Mouse (Mus musculus): Measurements from ENCODE around the gene Cdk15. TPM values are rescaled to one million over a fixed set of nuclear protein-coding genes. Genes with fewer than 3 reads are reported as not detected.

The Cdk15 gene
- polyA plus RNA-seq, 1 experiment from 2014 or later: 1.4 TPM

GRCm38 (mm10) chr1:59298491-59299090 is 41.9 kb downstream of the Cdk15 start:
- H3K36me3 ChIP-seq (ENCODE audit: insufficient read depth, low read length): no peaks in the 10 kb centered on the region
- no peaks in the 10 kb centered on the region for H3K27me3 ChIP-seq (ENCODE audit: insufficient read depth, low read length)
- H3K9me3 ChIP-seq (ENCODE audit: low read length): no peaks in the 10 kb centered on the region
- no peak overlapping the region for H3K9ac ChIP-seq (replicated peaks; ENCODE audit: low read length)
- H3K4me1 ChIP-seq (ENCODE audit: insufficient read depth, low read length): peaks cover 3% of the 10 kb centered on the region; the same call in 1 of the 2 replicates
- no peak for ATAC-seq (ENCODE audit: low FRiP score, low TSS enrichment)
- no peak overlapping the region for H3K4me3 ChIP-seq (ENCODE audit: low read length)
- no peak overlapping the region for H3K4me2 ChIP-seq (replicated peaks; ENCODE audit: low read depth, low read length)
- H3K27ac ChIP-seq (ENCODE audit: low read length): peak overlapping the region; percentile 29; the same call in 1 of the 2 replicates
- WGBS: 48% methylated on average over 9 of the region's 9 CpGs

GRCm38 (mm10) chr1:59307310-59307709 is 50.6 kb downstream of the Cdk15 start:
- H3K27ac ChIP-seq (ENCODE audit: low read length): no peak overlapping the region
- no peaks in the 10 kb centered on the region for H3K36me3 ChIP-seq (ENCODE audit: insufficient read depth, low read length)
- H3K27me3 ChIP-seq (ENCODE audit: insufficient read depth, low read length): no peaks in the 10 kb centered on the region
- H3K4me2 ChIP-seq (replicated peaks; ENCODE audit: low read depth, low read length): no peak overlapping the region
- H3K4me1 ChIP-seq (ENCODE audit: insufficient read depth, low read length): no peaks in the 10 kb centered on the region
- ATAC-seq (ENCODE audit: low FRiP score, low TSS enrichment): no peak
- H3K9ac ChIP-seq (replicated peaks; ENCODE audit: low read length): no peak overlapping the region
- no peaks in the 10 kb centered on the region for H3K9me3 ChIP-seq (ENCODE audit: low read length)
- no peak overlapping the region for H3K4me3 ChIP-seq (ENCODE audit: low read length)
- WGBS: 82% methylated on average over 5 of the region's 5 CpGs

GRCm38 (mm10) chr1:59311292-59311885 is 54.7 kb downstream of the Cdk15 start:
- Histone ChIP-seq H3K4me2 (replicated peaks; ENCODE audit: low read depth, low read length) (no peak overlapping the region), H3K9ac (replicated peaks; ENCODE audit: low read length) (no peak overlapping the region), H3K4me3 (ENCODE audit: low read length) (no peak overlapping the region), H3K27ac (ENCODE audit: low read length) (no peak overlapping the region), H3K36me3 (ENCODE audit: insufficient read depth, low read length) (no peaks in the 10 kb centered on the region), H3K9me3 (ENCODE audit: low read length) (no peaks in the 10 kb centered on the region), H3K4me1 (ENCODE audit: insufficient read depth, low read length) (peaks cover 21% of the 10 kb centered on the region), H3K27me3 (ENCODE audit: insufficient read depth, low read length) (no peaks in the 10 kb centered on the region)
- WGBS: 57% methylated on average over 5 of the region's 5 CpGs
- no peak for ATAC-seq (ENCODE audit: low FRiP score, low TSS enrichment)

- peaks cover 22% of the 10 kb centered on the region for H3K4me1 ChIP-seq (ENCODE audit: insufficient read depth, low read length)
- H3K4me3 ChIP-seq (ENCODE audit: low read length): no peak overlapping the region
- no peak for ATAC-seq (ENCODE audit: low FRiP score, low TSS enrichment)
- no peaks in the 10 kb centered on the region for H3K27me3 ChIP-seq (ENCODE audit: insufficient read depth, low read length)
- no peaks in the 10 kb centered on the region for H3K9me3 ChIP-seq (ENCODE audit: low read length)
- H3K27ac ChIP-seq (ENCODE audit: low read length): no peak overlapping the region
- WGBS: 82% methylated on average over 10 of the region's 10 CpGs
- H3K36me3 ChIP-seq (ENCODE audit: insufficient read depth, low read length): no peaks in the 10 kb centered on the region
- no peak overlapping the region for H3K4me2 ChIP-seq (replicated peaks; ENCODE audit: low read depth, low read length)
- no peak overlapping the region for H3K9ac ChIP-seq (replicated peaks; ENCODE audit: low read length)
These were observed 55.8 kb downstream of the Cdk15 start for GRCm38 (mm10) chr1:59312187-59313153.

GRCm38 (mm10) chr1:59313154-59313940 is 56.6 kb downstream of the Cdk15 start:
- Histone ChIP-seq H3K36me3 (ENCODE audit: insufficient read depth, low read length) (no peaks in the 10 kb centered on the region), H3K9me3 (ENCODE audit: low read length) (no peaks in the 10 kb centered on the region), H3K27me3 (ENCODE audit: insufficient read depth, low read length) (no peaks in the 10 kb centered on the region), H3K9ac (replicated peaks; ENCODE audit: low read length) (no peak overlapping the region), H3K4me1 (ENCODE audit: insufficient read depth, low read length) (peaks cover 22% of the 10 kb centered on the region), H3K4me3 (ENCODE audit: low read length) (no peak overlapping the region), H3K27ac (ENCODE audit: low read length) (no peak overlapping the region), H3K4me2 (replicated peaks; ENCODE audit: low read depth, low read length) (no peak overlapping the region)
- ATAC-seq (ENCODE audit: low FRiP score, low TSS enrichment): no peak
- WGBS: 80% methylated on average over 8 of the region's 8 CpGs

DNA sequence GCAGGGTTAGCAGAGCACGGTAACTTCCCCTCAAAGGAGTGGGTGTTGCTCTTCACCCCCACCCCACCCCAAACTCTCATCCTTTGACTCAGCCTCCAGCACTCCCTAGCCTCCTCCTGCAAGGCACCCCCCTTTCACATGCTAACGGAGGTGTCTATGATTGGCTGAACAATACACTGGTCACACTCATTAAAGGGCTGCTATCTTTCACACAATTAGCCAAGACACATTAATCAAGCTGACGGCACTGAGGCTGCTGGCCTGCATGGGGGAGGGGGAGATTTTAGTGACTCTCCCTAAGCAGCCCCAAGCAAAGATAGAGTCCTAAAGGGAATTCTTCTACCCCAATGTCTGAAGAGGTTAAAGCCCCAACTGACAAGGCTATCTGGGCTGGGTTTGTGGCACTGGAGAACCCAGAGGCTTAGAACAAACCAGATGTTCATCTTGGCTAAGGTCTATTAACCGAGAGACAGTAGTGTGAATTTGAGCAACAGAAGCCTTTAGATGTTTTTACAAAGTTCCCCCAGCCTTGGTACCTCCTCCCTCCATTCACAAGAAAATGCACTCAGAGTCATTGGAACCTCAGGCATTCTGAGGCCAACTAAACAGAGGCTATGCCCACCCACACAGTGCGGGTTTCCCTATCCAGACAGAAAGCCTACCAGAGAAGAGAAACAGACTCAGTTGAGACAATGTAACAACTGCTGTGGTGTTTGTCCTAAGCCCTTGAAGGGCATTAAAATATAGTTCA is 58.5 kb downstream of the Cdk15 start:
- WGBS: 8% methylated on average over 5 of the region's 5 CpGs
- Histone ChIP-seq H3K9ac (replicated peaks; ENCODE audit: low read length) (no peak overlapping the region; the same call in 1 of the 2 replicates), H3K36me3 (ENCODE audit: insufficient read depth, low read length) (no peaks in the 10 kb centered on the region), H3K4me2 (replicated peaks; ENCODE audit: low read depth, low read length) (no peak overlapping the region), H3K4me1 (ENCODE audit: insufficient read depth, low read length) (peaks cover 30% of the 10 kb centered on the region), H3K27ac (ENCODE audit: low read length) (peak overlapping the region; percentile 42; the same call in 1 of the 2 replicates), H3K27me3 (ENCODE audit: insufficient read depth, low read length) (no peaks in the 10 kb centered on the region), H3K4me3 (ENCODE audit: low read length) (no peak overlapping the region), H3K9me3 (ENCODE audit: low read length) (no peaks in the 10 kb centered on the region)
- ATAC-seq (ENCODE audit: low FRiP score, low TSS enrichment): peak; percentile 83

DNA sequence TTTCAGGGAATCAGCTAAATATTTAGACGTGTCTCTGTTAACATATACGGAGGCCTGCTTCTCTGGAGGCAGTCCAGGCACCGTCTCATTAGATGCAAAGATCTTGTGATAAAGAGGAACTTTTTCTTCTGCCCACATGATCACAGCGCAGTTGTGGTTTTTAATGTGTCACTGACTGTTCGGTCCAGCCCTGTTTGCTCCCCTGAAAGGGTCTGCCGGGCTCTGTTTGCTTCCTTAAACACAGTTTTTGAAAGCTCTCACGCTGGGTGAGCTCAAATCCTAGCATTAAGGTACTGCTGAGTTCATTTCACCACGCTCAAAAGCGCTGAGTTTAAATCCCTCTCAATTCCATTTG is 59.3 kb downstream of the Cdk15 start:
- Histone ChIP-seq H3K4me1 (ENCODE audit: insufficient read depth, low read length) (peaks cover 33% of the 10 kb centered on the region), H3K9ac (replicated peaks; ENCODE audit: low read length) (0 out of 2 replicates have a peak overlapping the region, but pooled peaks have one; percentile 24), H3K36me3 (ENCODE audit: insufficient read depth, low read length) (no peaks in the 10 kb centered on the region), H3K4me2 (replicated peaks; ENCODE audit: low read depth, low read length) (no peak overlapping the region), H3K4me3 (ENCODE audit: low read length) (no peak overlapping the region), H3K9me3 (ENCODE audit: low read length) (no peaks in the 10 kb centered on the region), H3K27ac (ENCODE audit: low read length) (peak overlapping the region; percentile 3; the same call in 1 of the 2 replicates), H3K27me3 (ENCODE audit: insufficient read depth, low read length) (no peaks in the 10 kb centered on the region)
- ATAC-seq (ENCODE audit: low FRiP score, low TSS enrichment): no peak
- 23% methylated on average over 9 of the region's 9 CpGs for WGBS

DNA sequence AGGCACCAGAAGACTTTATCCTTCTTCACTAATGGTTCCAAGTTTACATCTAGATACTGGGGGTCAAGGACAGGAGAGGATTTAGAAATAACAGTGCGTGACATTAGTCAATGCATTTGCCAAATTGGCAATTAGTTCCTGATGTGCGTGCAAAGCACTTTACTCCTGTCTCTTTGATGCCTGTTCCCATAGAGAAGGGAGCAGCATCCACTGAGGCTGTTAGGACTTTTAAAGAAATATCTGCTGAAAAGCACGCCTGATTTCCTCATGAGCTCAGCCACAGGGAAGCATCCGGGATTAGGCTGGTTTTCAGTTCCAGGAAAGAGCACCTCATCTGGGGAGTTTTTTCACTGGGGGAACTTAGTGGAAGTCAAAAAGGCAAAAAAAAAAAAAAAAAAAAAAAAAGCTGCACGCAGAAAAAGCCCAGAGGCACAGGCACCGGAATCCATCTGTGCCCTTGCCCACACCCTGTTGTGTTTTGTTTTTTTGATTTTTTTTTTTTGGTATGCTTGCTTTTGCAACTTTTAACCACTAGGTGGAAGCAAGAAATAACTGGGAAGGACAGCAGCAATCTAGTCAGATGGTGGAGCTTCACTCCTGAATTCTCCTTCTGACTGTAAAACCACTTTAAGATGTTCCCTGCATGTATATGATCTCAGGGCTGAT is 59.8 kb downstream of the Cdk15 start:
- no peak for ATAC-seq (ENCODE audit: low FRiP score, low TSS enrichment)
- 22% methylated on average over 6 of the region's 6 CpGs for whole genome bisulfite sequencing

More for the DNA sequence above, 59.8 kb downstream of the Cdk15 start:
- Histone ChIP-seq H3K9ac (replicated peaks; ENCODE audit: low read length) (0 out of 2 replicates have a peak overlapping the region, but pooled peaks have one; percentile 24), H3K4me1 (ENCODE audit: insufficient read depth, low read length) (peaks cover 38% of the 10 kb centered on the region), H3K4me3 (ENCODE audit: low read length) (no peak overlapping the region), H3K4me2 (replicated peaks; ENCODE audit: low read depth, low read length) (peak overlapping the region; percentile 35), H3K27ac (ENCODE audit: low read length) (no peak overlapping the region; the same call in 1 of the 2 replicates), H3K36me3 (ENCODE audit: insufficient read depth, low read length) (no peaks in the 10 kb centered on the region), H3K27me3 (ENCODE audit: insufficient read depth, low read length) (no peaks in the 10 kb centered on the region), H3K9me3 (ENCODE audit: low read length) (no peaks in the 10 kb centered on the region)

Measured in kidney, embryonic 16.5 days (tissue).